Mouse (Mus musculus): ENCODE results near the gene Gm17654. TPM values are rescaled to one million over a fixed set of nuclear protein-coding genes. Genes with fewer than 3 reads are reported as not detected.
"Not testable (repeated sequence)": the region's sequence is repeated elsewhere in the genome, so short reads cannot be mapped to it uniquely, and the experiment has no call there.

The Gm17654 gene
- polyA plus RNA-seq (2015; fragmentation: Nextera tagmentation; extraction: Ambion mirVana), result not detected in 2 replicates

DNA sequence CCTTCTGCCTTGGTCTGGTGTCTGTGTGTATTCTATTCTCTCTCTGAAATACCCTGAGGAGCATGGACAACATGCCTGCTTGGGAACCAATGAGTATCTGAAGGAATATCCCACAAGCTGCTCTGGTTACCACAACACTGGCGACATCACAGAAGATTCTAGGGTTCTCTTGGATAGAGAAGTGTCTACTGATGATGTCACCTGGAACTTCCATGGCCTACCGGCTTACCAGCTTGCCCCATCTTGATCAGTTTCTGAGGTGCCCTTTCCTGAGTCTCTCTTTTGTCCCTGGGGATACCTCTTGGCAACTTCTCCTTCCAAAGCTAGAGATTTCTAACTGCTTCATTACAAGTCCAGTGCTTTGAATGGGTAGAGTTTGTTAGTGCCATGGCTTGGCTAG lies at the start of gene Gm17654:
Gene Gm17654, minus strand, starts transcription at position 101 of the 400 bp plus-strand sequence.
- not testable (repeated sequence) for H3K27ac ChIP-seq (ENCODE audit: low read depth); H3K4me3 ChIP-seq (ENCODE audit: low read depth, low read length); H3K27me3 ChIP-seq (ENCODE audit: insufficient read depth, low read length); H3K9ac ChIP-seq (replicated peaks); H3K4me2 ChIP-seq (ENCODE audit: low read depth, low read length); DNase-seq; H3K4me1 ChIP-seq (ENCODE audit: insufficient read depth); H3K9me3 ChIP-seq (ENCODE audit: low read length); H3K36me3 ChIP-seq (replicated peaks; ENCODE audit: insufficient read depth, low read length); ATAC-seq
- 45% methylated on average over 1 of the region's 2 CpGs for WGBS (ENCODE audit: insufficient replicate concordance)

- not testable (repeated sequence) for H3K27ac ChIP-seq (ENCODE audit: low read depth); ATAC-seq; H3K4me3 ChIP-seq (ENCODE audit: low read depth, low read length); H3K4me1 ChIP-seq (ENCODE audit: insufficient read depth); H3K9me3 ChIP-seq (ENCODE audit: low read length); H3K27me3 ChIP-seq (ENCODE audit: insufficient read depth, low read length); H3K36me3 ChIP-seq (replicated peaks; ENCODE audit: insufficient read depth, low read length); DNase-seq; H3K4me2 ChIP-seq (ENCODE audit: low read depth, low read length); H3K9ac ChIP-seq (replicated peaks)
These were observed 29.0 kb upstream of the Gm17654 start, which contains the start of gene Gm10375 for GRCm38 (mm10) chr14:43607913-43608312. TSS of gene Gm10375 (minus strand) at chr14:43608013.

DNA sequence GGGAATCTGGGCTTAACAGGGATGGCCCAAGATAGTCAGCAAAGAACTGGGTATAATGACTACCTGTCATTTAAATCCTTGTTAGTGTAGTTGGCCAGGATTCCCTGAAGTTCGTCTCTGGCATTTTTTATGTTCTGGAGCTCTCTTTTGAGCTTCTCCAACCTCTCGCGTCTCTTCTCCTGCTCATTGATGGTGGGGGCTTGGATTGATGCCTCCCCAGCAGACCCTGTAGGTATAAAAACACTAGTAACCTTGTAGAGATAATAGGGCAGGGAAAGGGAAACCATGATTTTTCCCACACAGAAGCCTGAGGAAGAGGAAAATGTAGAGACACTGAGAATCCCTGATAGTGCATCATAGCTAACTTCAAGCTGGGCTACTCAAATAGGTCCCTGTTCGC lies 977 bp downstream of the Gm17654 start:
- 72% methylated on average over 3 of the region's 4 CpGs for WGBS (ENCODE audit: insufficient replicate concordance)
- not testable (repeated sequence) for H3K4me1 ChIP-seq (ENCODE audit: insufficient read depth); H3K27ac ChIP-seq (ENCODE audit: low read depth); H3K36me3 ChIP-seq (replicated peaks; ENCODE audit: insufficient read depth, low read length); H3K4me2 ChIP-seq (ENCODE audit: low read depth, low read length); H3K9ac ChIP-seq (replicated peaks); DNase-seq; H3K4me3 ChIP-seq (ENCODE audit: low read depth, low read length); ATAC-seq; H3K27me3 ChIP-seq (ENCODE audit: insufficient read depth, low read length); H3K9me3 ChIP-seq (ENCODE audit: low read length)

- not testable (repeated sequence) for H3K4me1 ChIP-seq (ENCODE audit: insufficient read depth); H3K27me3 ChIP-seq (ENCODE audit: insufficient read depth, low read length); H3K27ac ChIP-seq (ENCODE audit: low read depth); H3K9me3 ChIP-seq (ENCODE audit: low read length); H3K36me3 ChIP-seq (replicated peaks; ENCODE audit: insufficient read depth, low read length); DNase-seq; H3K9ac ChIP-seq (replicated peaks); H3K4me3 ChIP-seq (ENCODE audit: low read depth, low read length); H3K4me2 ChIP-seq (ENCODE audit: low read depth, low read length); ATAC-seq
- 73% methylated on average over 2 of the region's 2 CpGs for WGBS (ENCODE audit: insufficient replicate concordance)
These were observed 26.7 kb downstream of the Gm17654 start for GRCm38 (mm10) chr14:43552271-43552670.

DNA sequence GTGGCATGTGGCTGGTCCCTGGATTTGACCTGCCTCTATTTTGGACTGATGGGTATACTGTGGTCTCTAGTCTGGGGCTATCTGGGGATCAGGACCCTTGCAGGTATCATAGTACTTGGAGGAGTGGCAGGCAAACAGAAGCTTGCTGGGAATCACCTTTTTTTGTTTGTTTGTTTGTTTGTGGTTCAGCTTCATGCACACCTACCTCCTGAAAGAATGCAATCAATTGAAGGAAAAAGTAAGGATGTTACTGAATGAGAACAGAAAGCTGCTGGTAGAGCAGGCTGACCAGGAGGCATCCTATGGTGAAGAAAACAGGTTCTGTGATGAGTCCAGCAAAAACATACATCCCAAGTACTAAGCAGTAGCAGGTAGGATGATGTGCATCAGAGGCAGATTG lies 32.7 kb downstream of the Gm17654 start:
- H3K9me3 ChIP-seq (ENCODE audit: low read length); ATAC-seq; H3K36me3 ChIP-seq (replicated peaks; ENCODE audit: insufficient read depth, low read length); DNase-seq; H3K9ac ChIP-seq (replicated peaks); H3K27ac ChIP-seq (ENCODE audit: low read depth); H3K27me3 ChIP-seq (ENCODE audit: insufficient read depth, low read length); H3K4me3 ChIP-seq (ENCODE audit: low read depth, low read length); H3K4me2 ChIP-seq (ENCODE audit: low read depth, low read length); H3K4me1 ChIP-seq (ENCODE audit: insufficient read depth): not testable (repeated sequence)

GRCm38 (mm10) chr14:43543276-43543675 lies 35.7 kb downstream of the Gm17654 start, which contains the start of gene Gm5799:
TSS of gene Gm5799 (plus strand) at chr14:43543576.
- 47% methylated on average over 1 of the region's 2 CpGs for WGBS (ENCODE audit: insufficient replicate concordance)
- not testable (repeated sequence) for H3K27me3 ChIP-seq (ENCODE audit: insufficient read depth, low read length)

DNA sequence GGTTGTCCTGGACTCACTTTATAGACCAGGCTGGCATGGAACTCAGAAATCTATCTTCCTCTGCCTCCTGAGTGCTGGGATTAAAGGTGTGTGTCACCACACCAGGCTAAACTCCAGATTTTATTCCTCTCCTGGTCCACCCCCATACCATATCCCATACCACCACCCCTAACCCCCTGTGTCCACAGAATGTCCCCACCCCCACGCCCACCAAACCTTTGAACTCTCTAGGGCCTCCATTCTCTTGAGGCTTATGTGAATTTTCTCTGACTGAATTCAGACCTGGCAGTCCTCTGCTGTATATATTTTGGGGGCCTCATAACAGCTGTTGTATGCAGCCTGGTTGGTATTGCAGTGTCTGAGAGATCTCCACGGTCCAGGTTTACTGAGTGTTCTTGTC lies 40.8 kb downstream of the Gm17654 start:
- H3K36me3 ChIP-seq (replicated peaks; ENCODE audit: insufficient read depth, low read length); H3K4me2 ChIP-seq (ENCODE audit: low read depth, low read length); H3K4me3 ChIP-seq (ENCODE audit: low read depth, low read length); H3K27me3 ChIP-seq (ENCODE audit: insufficient read depth, low read length); H3K9ac ChIP-seq (replicated peaks); ATAC-seq; H3K9me3 ChIP-seq (ENCODE audit: low read length); H3K4me1 ChIP-seq (ENCODE audit: insufficient read depth); DNase-seq; H3K27ac ChIP-seq (ENCODE audit: low read depth): not testable (repeated sequence)
- WGBS (ENCODE audit: insufficient replicate concordance), result 61% methylated on average over 2 of the region's 2 CpGs

More at GRCm38 (mm10) chr14:43543276-43543675, 35.7 kb downstream of the Gm17654 start, which contains the start of gene Gm5799:
- H3K4me1 ChIP-seq (ENCODE audit: insufficient read depth); H3K9ac ChIP-seq (replicated peaks); H3K27ac ChIP-seq (ENCODE audit: low read depth); H3K4me3 ChIP-seq (ENCODE audit: low read depth, low read length); H3K4me2 ChIP-seq (ENCODE audit: low read depth, low read length); DNase-seq; ATAC-seq; H3K9me3 ChIP-seq (ENCODE audit: low read length); H3K36me3 ChIP-seq (replicated peaks; ENCODE audit: insufficient read depth, low read length): not testable (repeated sequence)

DNA sequence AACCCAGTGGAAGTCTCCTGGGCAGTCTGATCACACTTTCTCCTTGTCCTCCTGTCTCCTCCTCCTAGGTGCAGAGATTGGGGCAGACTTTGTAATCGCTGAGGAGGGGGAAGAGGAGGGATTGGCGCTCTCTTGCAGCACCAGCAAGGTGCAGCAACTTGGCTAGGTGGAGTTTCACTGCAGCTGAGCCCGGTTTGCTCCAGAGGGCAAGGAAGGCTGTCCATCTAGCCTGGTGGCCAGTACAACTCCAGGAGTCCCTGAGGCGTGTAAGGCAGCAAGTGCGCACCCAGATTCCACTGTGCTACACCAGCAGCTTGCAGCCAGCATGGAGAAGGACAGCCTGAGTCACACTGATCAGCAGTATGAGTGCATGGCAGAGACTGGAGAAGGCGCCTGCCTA lies 46.6 kb downstream of the Gm17654 start:
- H3K27me3 ChIP-seq (ENCODE audit: insufficient read depth, low read length); H3K4me3 ChIP-seq (ENCODE audit: low read depth, low read length); H3K36me3 ChIP-seq (replicated peaks; ENCODE audit: insufficient read depth, low read length); H3K4me2 ChIP-seq (ENCODE audit: low read depth, low read length); H3K27ac ChIP-seq (ENCODE audit: low read depth); DNase-seq; ATAC-seq; H3K4me1 ChIP-seq (ENCODE audit: insufficient read depth); H3K9ac ChIP-seq (replicated peaks); H3K9me3 ChIP-seq (ENCODE audit: low read length): not testable (repeated sequence)
- WGBS (ENCODE audit: insufficient replicate concordance), result 35% methylated on average over 5 of the region's 6 CpGs

DNA sequence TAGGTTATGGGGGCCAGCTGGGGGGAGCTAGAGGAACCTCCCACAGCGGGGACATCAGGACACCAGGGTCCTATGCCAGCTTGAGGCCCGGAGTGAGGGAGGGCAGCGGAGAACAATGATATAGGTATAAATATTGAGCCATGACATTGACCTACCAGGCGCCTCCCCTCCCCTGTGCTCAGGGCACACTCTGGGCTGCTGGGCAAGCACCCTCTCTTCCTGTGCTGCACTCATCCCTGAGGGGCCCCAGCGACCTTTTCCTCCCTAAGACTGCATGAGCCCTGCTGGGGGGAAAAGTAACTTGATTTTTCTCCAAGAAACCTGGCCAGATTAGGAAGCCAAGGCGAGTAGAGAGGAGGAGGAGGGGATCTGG lies 46.9 kb downstream of the Gm17654 start:
- H3K27me3 ChIP-seq (ENCODE audit: insufficient read depth, low read length); H3K4me1 ChIP-seq (ENCODE audit: insufficient read depth); H3K9ac ChIP-seq (replicated peaks); ATAC-seq; H3K36me3 ChIP-seq (replicated peaks; ENCODE audit: insufficient read depth, low read length); H3K27ac ChIP-seq (ENCODE audit: low read depth); DNase-seq; H3K9me3 ChIP-seq (ENCODE audit: low read length); H3K4me3 ChIP-seq (ENCODE audit: low read depth, low read length); H3K4me2 ChIP-seq (ENCODE audit: low read depth, low read length): not testable (repeated sequence)
- no CpG with 5 or more reads among the region's 6 CpGs for WGBS (ENCODE audit: insufficient replicate concordance)

DNA sequence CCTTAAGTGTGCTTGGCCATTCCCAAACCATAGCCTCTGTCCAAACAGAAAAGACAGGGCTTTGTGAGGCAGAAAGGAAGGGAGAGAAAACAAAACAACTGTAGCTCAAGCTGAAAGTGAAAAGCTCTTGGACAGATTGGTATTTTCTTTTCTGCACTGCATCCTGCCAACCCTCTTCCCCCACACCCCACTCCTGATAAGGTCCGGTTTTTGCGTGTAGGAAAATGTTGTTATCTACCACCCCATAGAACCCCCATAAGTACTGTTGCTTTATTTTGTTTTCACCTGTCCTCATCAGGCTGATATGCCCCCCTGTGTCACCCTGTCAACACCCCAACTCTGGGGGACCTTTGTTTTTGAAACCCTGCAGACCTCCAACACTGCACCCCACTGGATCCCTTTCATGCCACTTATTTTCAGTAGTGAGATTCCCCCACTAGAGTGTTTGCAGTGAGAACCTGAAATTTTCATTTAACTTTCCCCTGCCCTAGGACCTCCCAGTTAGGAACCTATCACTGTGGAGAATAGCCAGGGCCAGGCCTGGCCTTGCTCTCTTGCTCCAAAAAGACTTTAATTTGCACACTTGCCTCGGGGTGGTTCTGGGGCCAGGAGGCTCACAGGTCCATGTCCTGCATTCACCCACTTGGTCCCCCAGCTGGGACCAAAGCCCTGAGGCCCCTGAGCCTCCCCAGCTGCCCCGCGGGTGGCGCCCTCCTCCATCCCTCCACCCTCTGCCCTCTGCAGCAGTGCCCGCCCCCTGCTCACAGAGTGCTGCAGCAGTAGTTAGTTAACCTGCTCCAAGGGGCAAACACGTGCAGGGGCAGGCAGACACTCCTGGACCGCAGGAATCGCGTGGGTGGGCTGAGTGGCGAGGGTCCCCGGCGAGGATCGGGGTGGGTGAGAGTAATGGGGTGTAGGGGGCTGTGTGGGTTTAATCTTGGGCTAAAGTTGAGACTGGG lies 47.6 kb downstream of the Gm17654 start:
- H3K4me2 ChIP-seq (ENCODE audit: low read depth, low read length); H3K9ac ChIP-seq (replicated peaks); DNase-seq; H3K4me1 ChIP-seq (ENCODE audit: insufficient read depth); H3K27me3 ChIP-seq (ENCODE audit: insufficient read depth, low read length); H3K9me3 ChIP-seq (ENCODE audit: low read length); H3K36me3 ChIP-seq (replicated peaks; ENCODE audit: insufficient read depth, low read length); H3K4me3 ChIP-seq (ENCODE audit: low read depth, low read length); H3K27ac ChIP-seq (ENCODE audit: low read depth); ATAC-seq: not testable (repeated sequence)
- WGBS (ENCODE audit: insufficient replicate concordance), result 32% methylated on average over 14 of the region's 15 CpGs

Measured in liver, postnatal 0 days (tissue).